Mouse (Mus musculus): ENCODE data around the gene C2cd6. TPM values are rescaled to one million over a fixed set of nuclear protein-coding genes. Genes with fewer than 3 reads are reported as not detected.

Gene C2cd6
- not detected in 4 replicates for total RNA-seq (2023; ENCODE audit: inconsistent age)

DNA sequence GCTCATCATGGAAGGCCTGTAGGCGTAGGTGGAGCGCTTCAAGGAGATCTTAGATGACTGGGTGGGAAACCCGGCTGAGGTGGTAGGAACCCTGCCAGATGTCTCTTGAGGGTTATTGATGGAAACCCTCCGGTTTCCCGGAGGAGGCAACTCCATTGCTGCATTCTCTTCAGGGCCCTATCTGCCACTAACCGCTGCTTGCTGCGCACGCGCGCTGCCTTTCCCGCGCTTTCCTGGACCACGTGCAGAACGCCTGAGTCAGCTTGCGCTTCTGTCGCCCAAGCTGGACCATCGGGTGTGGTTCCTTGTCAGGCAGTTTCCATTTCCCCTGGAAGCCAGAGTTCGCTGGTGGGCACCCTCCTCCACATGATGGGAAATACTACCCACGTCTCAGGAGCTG, at the start of gene C2cd6:
TSS of gene C2cd6 (minus strand) at position 196 of the 400 bp plus-strand sequence.

DNA sequence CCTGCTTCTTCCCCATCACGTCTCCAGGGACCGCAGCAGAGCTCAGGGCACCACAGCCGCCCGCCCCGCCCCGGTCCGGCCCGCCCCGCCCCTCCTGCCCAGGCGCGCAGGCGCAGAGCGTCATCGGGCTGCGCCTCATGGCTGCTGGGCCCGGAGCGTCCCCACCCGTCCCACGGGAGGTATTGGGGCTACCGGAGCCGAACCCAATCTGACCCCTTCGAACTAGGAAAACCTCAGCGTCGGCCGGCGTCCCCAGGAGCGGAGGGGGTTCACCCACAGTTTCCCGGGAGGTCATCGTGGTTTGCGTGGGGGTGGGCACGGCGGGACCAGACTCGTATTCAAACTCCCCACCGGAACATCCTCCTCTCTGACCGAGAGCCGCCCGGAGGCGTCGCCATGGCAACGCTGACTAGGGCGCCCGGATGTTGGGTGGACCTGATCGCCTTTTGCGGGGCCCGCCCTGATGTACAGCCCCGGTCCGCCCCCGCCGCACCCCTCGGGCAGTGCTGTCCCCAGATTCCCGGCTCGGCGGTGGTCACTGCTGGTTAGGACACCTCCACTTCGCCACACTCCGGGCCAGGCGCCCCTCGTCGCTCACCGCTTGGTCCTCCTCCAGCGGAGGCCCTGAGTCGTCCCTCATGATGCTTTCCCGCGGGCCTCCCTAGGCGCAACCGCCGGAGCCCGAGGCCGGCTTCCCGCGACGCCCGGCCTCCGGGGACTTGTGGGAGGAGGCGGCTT, 25.2 kb upstream of the C2cd6 start, which contains the start of gene Tmem237:
TSS of gene Tmem237 (minus strand) at position 689 of the 738 bp plus-strand sequence.

Other genes starting within 250 kb of the C2cd6 start
- gene Trak2, start 121.5 kb downstream of the C2cd6 start, total RNA-seq (2023; ENCODE audit: inconsistent age), result 74.0 to 89.4 TPM (median 84.9 TPM) in 4 replicates
- gene Stradb, start 121.4 kb downstream of the C2cd6 start, total RNA-seq (2023; ENCODE audit: inconsistent age), result 19.0 to 32.9 TPM (median 20.3 TPM) in 4 replicates
- gene Tmem237, start 25.5 kb upstream of the C2cd6 start, total RNA-seq (2023; ENCODE audit: inconsistent age), result 2.2 to 3.9 TPM (median 2.7 TPM) in 4 replicates
- 0.36 to 1.7 TPM (median 1.0 TPM) in 4 replicates for gene Mpp4, start 68.5 kb upstream of the C2cd6 start, total RNA-seq (2023; ENCODE audit: inconsistent age)
- 16.7 to 22.6 TPM (median 19.5 TPM) in 4 replicates for gene Als2, start 142.3 kb upstream of the C2cd6 start, total RNA-seq (2023; ENCODE audit: inconsistent age)
- gene Cdk15, start 162.0 kb upstream of the C2cd6 start, total RNA-seq (2023; ENCODE audit: inconsistent age), result not detected in 4 replicates